Mouse (Mus musculus) MEL (cell line): ENCODE measurements around the gene Tssk2. TPM values are rescaled to one million over a fixed set of nuclear protein-coding genes. Genes with fewer than 3 reads are reported as not detected.

Experiments used
- DNase-seq: peaks from one replicate; pipeline ENCODE4 v3.0.0; 2011; ENCODE audit warnings: low read depth, low spot score
- H3K27ac ChIP-seq: 2 replicates; pipeline ENCODE4 v1.5.1; 2012; ENCODE audit warnings: low read depth, mild to moderate bottlenecking, control low read depth, low read length, moderate library complexity; ENCODE audit not compliant: control insufficient read depth
- H3K27me3 ChIP-seq, 2 experiments: fragments of 150-350 bp in 1 of 2; sonication (generic) in 1 of 2; 2 replicates each; pipeline ENCODE4 v1.6.1; 2012; ENCODE audit warnings: low read length in 2 of 2, mild to moderate bottlenecking in 2 of 2, improper control_type of control experiment in 1 of 2, moderate library complexity in 1 of 2; ENCODE audit not compliant: insufficient read depth in 2 of 2, control insufficient read depth in 1 of 2
- H3K36me3 ChIP-seq, 2 experiments: 2 replicates each; pipeline ENCODE4 v1.6.1; 2012 to 2014; ENCODE audit warnings: low read length in 2 of 2, improper control_type of control experiment in 1 of 2, inconsistent platforms in 1 of 2, mild to moderate bottlenecking in 1 of 2; ENCODE audit not compliant: insufficient read depth in 2 of 2, control insufficient read depth in 1 of 2
- H3K4me1 ChIP-seq, 2 experiments: fragments of 150-350 bp in 1 of 2; sonication (generic) in 1 of 2; 2 replicates each; pipeline ENCODE4 v1.6.1; 2012; ENCODE audit warnings: low read length in 2 of 2, improper control_type of control experiment in 1 of 2, mild to moderate bottlenecking in 1 of 2; ENCODE audit not compliant: insufficient read depth in 2 of 2, control insufficient read depth in 1 of 2
- H3K4me3 ChIP-seq, 2 experiments: fragments of 150-350 bp in 1 of 2; sonication (generic) in 1 of 2; 2 replicates each; pipeline ENCODE4 v1.5.1; 2012; ENCODE audit warnings: low read depth in 2 of 2, low read length in 2 of 2, mild to moderate bottlenecking in 2 of 2, moderate library complexity in 2 of 2, control low read depth in 1 of 2, improper control_type of control experiment in 1 of 2; ENCODE audit not compliant: control insufficient read depth in 1 of 2, insufficient read depth in 1 of 2
- H3K79me2 ChIP-seq: 2 replicates; pipeline ENCODE4 v1.6.1; 2012; ENCODE audit warnings: mild to moderate bottlenecking, low read length, moderate library complexity; ENCODE audit not compliant: control insufficient read depth, poor library complexity, insufficient read depth
- H3K9ac ChIP-seq: 2 replicates; pipeline ENCODE4 v1.6.1; 2012; ENCODE audit warnings: low read depth, mild to moderate bottlenecking, control low read depth, low read length, moderate library complexity; ENCODE audit not compliant: control insufficient read depth, poor library complexity, severe bottlenecking
- H3K9me3 ChIP-seq: fragments of 150-350 bp; sonication (generic); replicated peaks from 2 replicates; pipeline ENCODE4 v1.6.1; 2012; ENCODE audit warnings: mild to moderate bottlenecking, low read length, improper control_type of control experiment, moderate library complexity; ENCODE audit not compliant: insufficient read depth
- CHD1 ChIP-seq: IDR thresholded peaks from 2 replicates; pipeline ENCODE4 v1.6.1; 2012; ENCODE audit warnings: low read depth, mild to moderate bottlenecking, inconsistent platforms, low read length, improper control_type of control experiment
- E2F4 ChIP-seq: IDR thresholded peaks from 2 replicates; pipeline ENCODE4 v1.6.1; 2011; ENCODE audit warnings: low read depth, low read length, improper control_type of control experiment, borderline replicate concordance
- GABPA ChIP-seq: IDR thresholded peaks from 2 replicates; pipeline ENCODE4 v1.6.1; 2012; ENCODE audit warnings: low read depth, mild to moderate bottlenecking, inconsistent platforms, low read length, improper control_type of control experiment, moderate library complexity
- GATA1 ChIP-seq: IDR thresholded peaks from 2 replicates; pipeline ENCODE4 v1.6.1; 2011; ENCODE audit warnings: low read depth, low read length, improper control_type of control experiment
- HCFC1 ChIP-seq: IDR thresholded peaks from 2 replicates; pipeline ENCODE4 v1.6.1; 2012; ENCODE audit warnings: low read depth, mild to moderate bottlenecking, inconsistent platforms, low read length, improper control_type of control experiment, moderate library complexity
- JUND ChIP-seq: IDR thresholded peaks from 2 replicates; pipeline ENCODE4 v1.6.1; 2011; ENCODE audit warnings: low read depth, mild to moderate bottlenecking, improper control_type of control experiment, low read length
- MEF2A ChIP-seq: IDR thresholded peaks from 2 replicates; pipeline ENCODE4 v1.6.1; 2014; ENCODE audit warnings: low read depth, mild to moderate bottlenecking, inconsistent platforms, low read length, improper control_type of control experiment; ENCODE audit not compliant: poor library complexity, insufficient replicate concordance, severe bottlenecking; ENCODE audit errors: extremely low read depth
- MXI1 ChIP-seq: IDR thresholded peaks from 2 replicates; pipeline ENCODE4 v1.6.1; 2011; ENCODE audit warnings: mild to moderate bottlenecking, low read depth, low read length, improper control_type of control experiment
- MYB ChIP-seq: IDR thresholded peaks from 2 replicates; pipeline ENCODE4 v1.6.1; 2011; ENCODE audit warnings: mild to moderate bottlenecking, low read depth, low read length, improper control_type of control experiment
- NELFE ChIP-seq: IDR thresholded peaks from 2 replicates; pipeline ENCODE4 v1.6.1; 2011; ENCODE audit warnings: low read depth, low read length, improper control_type of control experiment
- NRF1 ChIP-seq: IDR thresholded peaks from 2 replicates; pipeline ENCODE4 v1.6.1; 2014; ENCODE audit warnings: low read depth, mild to moderate bottlenecking, inconsistent platforms, low read length, improper control_type of control experiment, moderate library complexity; ENCODE audit not compliant: poor library complexity, insufficient read depth, severe bottlenecking
- POLR2A ChIP-seq, 2 experiments: IDR thresholded peaks; 2 replicates each; pipeline ENCODE4 v1.6.1; 2011 to 2012; ENCODE audit warnings: low read length in 2 of 2, mild to moderate bottlenecking in 2 of 2, control low read depth in 1 of 2, improper control_type of control experiment in 1 of 2, low read depth in 1 of 2, moderate library complexity in 1 of 2; ENCODE audit not compliant: control insufficient read depth in 1 of 2, insufficient read depth in 1 of 2, poor library complexity in 1 of 2
- POLR2AphosphoS2 ChIP-seq: IDR thresholded peaks from 2 replicates; pipeline ENCODE4 v1.6.1; 2011; ENCODE audit warnings: low read length, improper control_type of control experiment
- RAD21 ChIP-seq: IDR thresholded peaks from 2 replicates; pipeline ENCODE4 v1.6.1; 2011; ENCODE audit warnings: mild to moderate bottlenecking, low read depth, low read length, improper control_type of control experiment
- SMC3 ChIP-seq: IDR thresholded peaks from 2 replicates; pipeline ENCODE4 v1.6.1; 2011; ENCODE audit warnings: low read depth, low read length, improper control_type of control experiment
- USF2 ChIP-seq, 2 experiments: IDR thresholded peaks; 2 replicates each; pipeline ENCODE4 v1.6.1; 2011 to 2012; ENCODE audit warnings: improper control_type of control experiment in 2 of 2, low read length in 2 of 2, borderline replicate concordance in 1 of 2, inconsistent platforms in 1 of 2, low read depth in 1 of 2, mild to moderate bottlenecking in 1 of 2; ENCODE audit not compliant: insufficient read depth in 1 of 2
- ZNF384 ChIP-seq: IDR thresholded peaks from 2 replicates; pipeline ENCODE4 v1.6.1; 2012; ENCODE audit warnings: low read depth, mild to moderate bottlenecking, inconsistent platforms, low read length, improper control_type of control experiment
- polyA plus RNA-seq, 2 experiments: library from polyadenylated mRNA; stranded (reverse) in 1 of 2; unstranded in 1 of 2; fragments of >175 nt in 1 of 2; fragments of >200 nt in 1 of 2; gene quantifications; 2 replicates each; pipeline versions ENCODE4 v1.2.1 to v1.2.4; 2012; ENCODE audit warnings: low replicate concordance in 2 of 2, low read depth in 1 of 2; ENCODE audit not compliant: insufficient read length in 2 of 2, insufficient read depth in 1 of 2, missing spikeins in 1 of 2
- total RNA-seq: library from RNA; depleted of rRNA; stranded (reverse); fragments of 300-350 nt; gene quantifications from 2 replicates; pipeline ENCODE4 v1.2.3, GENCODE M21; 2012

The Tssk2 gene
- total and polyA plus RNA-seq, 3 experiments = 0.24 TPM; not detected in 2

- TF ChIP-seq NRF1 = no peak
- no peak for TF ChIP-seq E2F4
- TF ChIP-seq GABPA = no peak
- no peak for TF ChIP-seq CHD1
- peak; percentile 74 for TF ChIP-seq HCFC1
Measured at GRCm38 (mm10) chr16:17928627-17929104, 30.2 kb downstream of the Tssk2 start (continued).

- TF ChIP-seq MEF2A = no peak
- TF ChIP-seq MXI1 = no peak
- no peak for TF ChIP-seq NELFE
- no peak for TF ChIP-seq GATA1
- TF ChIP-seq GABPA = no peak
- TF ChIP-seq USF2 (IDR thresholded peaks at IDR 0.05; ENCODE audit: borderline replicate concordance in 1 of 2, insufficient read depth in 1 of 2, low read depth in 1 of 2, low read length in 2 of 2) = no peak
- Histone ChIP-seq H3K27me3 (no peaks in the 10 kb centered on the region), H3K36me3 (peaks cover 0 to 19% of the 10 kb centered on the region in 2 experiments; a peak in 2 of 4 replicates), H3K9ac (peak overlapping the region; percentile 86), H3K27ac (peak overlapping the region; percentile 96), H3K4me3 (peak overlapping the region; percentile 56 to 80; a peak in 3 of 4 replicates), H3K4me1 (peaks cover 15 to 31% of the 10 kb centered on the region in 2 experiments), H3K79me2 (peaks cover 9% of the 10 kb centered on the region), H3K9me3 (no peaks in the 10 kb centered on the region)
- DNase-seq = no peak
Measured at GRCm38 (mm10) chr16:17929211-17929610, 30.8 kb downstream of the Tssk2 start.

- H3K36me3 ChIP-seq = peaks cover 0 to 23% of the 10 kb centered on the region in 2 experiments; a peak in 2 of 4 replicates
- no peak overlapping the region for H3K4me3 ChIP-seq
- no peaks in the 10 kb centered on the region for H3K27me3 ChIP-seq
- H3K4me1 ChIP-seq = peaks cover 19 to 35% of the 10 kb centered on the region in 2 experiments
- H3K27ac ChIP-seq = peak overlapping the region; percentile 96; the same call in 1 of the 2 replicates
- no peak for TF ChIP-seq POLR2AphosphoS2
- TF ChIP-seq POLR2A (IDR thresholded peaks at IDR 0.05; ENCODE audit: control insufficient read depth in 1 of 2, insufficient read depth in 1 of 2, low read depth in 1 of 2, low read length in 2 of 2, poor library complexity in 1 of 2) = no peak
- TF ChIP-seq SMC3 = no peak
- no peak for TF ChIP-seq JUND
- TF ChIP-seq MXI1 = no peak
- TF ChIP-seq ZNF384 = no peak
- no peak for TF ChIP-seq RAD21
- TF ChIP-seq NRF1 = no peak
- no peak for TF ChIP-seq NELFE
- no peak for TF ChIP-seq MYB
- no peak for DNase-seq
- no peak overlapping the region for H3K9ac ChIP-seq
- peaks cover 9% of the 10 kb centered on the region for H3K79me2 ChIP-seq
- no peaks in the 10 kb centered on the region for H3K9me3 ChIP-seq
Measured at GRCm38 (mm10) chr16:17929631-17930030, 31.2 kb downstream of the Tssk2 start.
